Mouse (Mus musculus): ENCODE measurements around the gene Gpr137b.
"Not testable (repeated sequence)": the region's sequence is repeated elsewhere in the genome, so short reads cannot be mapped to it uniquely, and the experiment has no call there.

DNA sequence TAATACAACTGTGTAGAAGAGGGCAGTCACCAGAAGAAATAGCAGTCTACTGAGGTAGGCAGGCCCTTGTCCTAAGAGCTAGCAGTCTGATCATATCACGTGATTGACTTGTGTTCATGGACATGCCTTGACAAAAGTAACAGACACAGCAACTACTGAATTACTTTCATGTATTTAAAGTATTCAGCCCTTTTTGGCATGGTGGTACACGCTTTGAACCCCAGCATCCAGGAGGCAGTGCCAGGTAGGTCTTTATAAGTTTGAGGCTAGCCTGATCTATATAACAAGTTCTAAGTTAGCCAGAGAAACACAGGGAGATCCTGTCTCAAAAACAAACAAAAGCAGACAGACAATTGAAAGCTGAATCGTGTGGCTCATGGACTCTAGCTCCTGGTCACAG, 7.0 kb upstream of the Gpr137b start:
- TF ChIP-seq POLR2AphosphoS2 (IDR thresholded peaks at IDR 0.05; ENCODE audit: insufficient read length, low read depth); CEBPB (IDR thresholded peaks at IDR 0.05; ENCODE audit: insufficient read depth, poor library complexity, severe bottlenecking): not testable (repeated sequence)
